Mouse (Mus musculus) hindbrain, embryonic 13.5 days (tissue): ENCODE measurements at regions not wholly inside any gene's neighbourhood (a gene's known extent, or its start where the extent isn't known, plus 50 kb on each side); places are given as distances from the start of the nearest gene placed in this dataset.

Source experiments
- ATAC-seq: fragments of 200-750 bp; cut with Nextera tagmentation; 2 replicates; pipeline ENCODE4 v1.8.0; 2017; ENCODE audit warnings: moderate TSS enrichment; ENCODE audit not compliant: low FRiP score
- H3K27ac ChIP-seq: fragments of 300-500 bp; sonication (generic); 2 replicates; pipeline ENCODE4 v1.5.1; 2015; ENCODE audit warnings: inconsistent platforms, mild to moderate bottlenecking, moderate library complexity
- H3K27me3 ChIP-seq: fragments of 300-500 bp; sonication (generic); 2 replicates; pipeline ENCODE4 v1.6.1; 2015; ENCODE audit warnings: mild to moderate bottlenecking, inconsistent platforms
- H3K36me3 ChIP-seq: fragments of 300-500 bp; sonication (generic); 2 replicates; pipeline ENCODE4 v1.6.1; 2015; ENCODE audit warnings: mild to moderate bottlenecking, inconsistent platforms
- H3K4me1 ChIP-seq: fragments of 300-500 bp; sonication (generic); replicated peaks from 2 replicates; pipeline ENCODE4 v1.6.1; 2015; ENCODE audit warnings: inconsistent platforms
- H3K4me2 ChIP-seq: fragments of 300-500 bp; sonication (generic); 2 replicates; pipeline ENCODE4 v1.6.1; 2015; ENCODE audit warnings: inconsistent platforms, mild to moderate bottlenecking, moderate library complexity
- H3K4me3 ChIP-seq: fragments of 300-500 bp; sonication (generic); 2 replicates; pipeline ENCODE4 v1.5.1; 2015; ENCODE audit warnings: mild to moderate bottlenecking, inconsistent platforms
- H3K9ac ChIP-seq: fragments of 300-500 bp; sonication (generic); 2 replicates; pipeline ENCODE4 v1.6.1; 2015; ENCODE audit warnings: mild to moderate bottlenecking, inconsistent platforms
- H3K9me3 ChIP-seq: fragments of 300-500 bp; sonication (generic); 2 replicates; pipeline ENCODE4 v1.6.1; 2016; ENCODE audit warnings: inconsistent platforms
- WGBS: fragments of 180-500 bp; shearing (Covaris S2); methylation state at CpG from one replicate; pipeline ENCODE4 v1.1.7; 2015; 5-methylcytosine and 5-hydroxymethylcytosine counted together

DNA sequence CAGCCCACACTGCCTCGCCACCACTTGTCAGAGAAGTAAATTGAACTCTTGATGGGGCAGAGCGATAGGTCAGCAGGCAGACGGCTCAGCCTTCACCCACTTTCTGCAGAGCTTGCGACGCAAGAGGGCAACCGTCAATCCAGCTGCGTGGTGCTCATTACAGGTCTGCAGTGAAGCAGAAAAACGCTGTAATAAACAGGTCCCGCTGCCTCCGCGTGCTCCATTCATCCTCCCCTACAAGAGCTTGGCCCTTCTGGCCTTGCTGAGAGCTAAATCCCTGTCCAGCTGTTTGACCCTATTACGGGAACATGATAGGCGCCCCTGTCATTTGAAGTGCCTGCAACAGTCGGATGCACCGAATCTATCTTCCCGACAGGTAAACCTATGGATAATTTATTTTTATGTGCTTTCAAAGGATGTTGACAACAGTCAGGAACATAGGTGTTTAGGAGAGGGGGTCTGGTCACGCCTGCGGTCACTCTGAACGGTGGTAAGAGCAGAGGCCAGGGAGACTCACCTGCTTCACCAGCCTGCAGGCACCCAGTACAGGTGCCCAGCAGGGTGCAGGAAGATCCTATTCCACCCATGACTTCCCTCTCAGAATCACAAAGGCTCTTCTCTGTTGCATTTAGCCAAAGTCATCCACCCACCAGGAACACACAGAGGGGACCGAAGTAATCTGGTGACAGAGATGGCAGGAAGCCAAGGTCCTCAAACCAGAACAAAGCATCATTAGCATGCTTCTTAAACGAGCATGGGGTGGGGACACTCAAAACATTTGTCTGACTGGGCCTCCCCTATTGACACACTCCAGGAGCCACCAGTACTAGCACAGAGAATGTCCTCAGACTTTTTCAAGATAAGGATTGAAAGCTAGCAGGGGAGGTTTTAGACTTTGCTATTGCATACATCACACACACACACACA lies 464.1 kb upstream of the Mgmt start:
- Histone ChIP-seq H3K4me3 (no peak overlapping the region), H3K4me1 (peaks cover 46% of the 10 kb centered on the region), H3K36me3 (no peaks in the 10 kb centered on the region), H3K9ac (no peak overlapping the region), H3K4me2 (no peak overlapping the region), H3K27me3 (0 out of 2 replicates have a peak, but pooled peaks cover 8% of the 10 kb centered on the region), H3K9me3 (no peaks in the 10 kb centered on the region), H3K27ac (peak overlapping the region; percentile 53; the same call in 1 of the 2 replicates)
- 0 out of 2 replicates have a peak, but pooled peaks have one; percentile 28 for ATAC-seq
- 37% methylated on average over 21 of the region's 21 CpGs for WGBS

DNA sequence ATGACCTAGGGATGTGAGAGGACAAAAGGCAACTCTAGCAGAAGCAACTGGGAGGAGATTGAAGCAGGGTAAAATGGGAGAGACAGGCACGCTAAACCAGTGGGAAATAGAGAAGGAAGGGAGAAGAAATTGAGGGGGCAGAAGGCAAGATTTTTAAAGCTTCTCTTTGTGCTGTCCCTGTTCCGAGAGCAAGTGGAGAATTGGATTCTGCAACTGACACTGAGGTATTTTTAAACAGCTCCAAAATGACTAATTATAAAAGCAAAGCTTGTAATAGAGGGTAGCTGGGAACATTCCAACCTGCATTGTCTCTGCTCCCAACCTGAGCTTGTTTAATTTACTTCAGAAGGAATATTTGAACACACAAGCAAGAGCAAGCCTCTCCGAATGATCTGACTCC lies 460.7 kb upstream of the Mgmt start:
- H3K4me3 ChIP-seq: no peak overlapping the region
- no peak overlapping the region for H3K27ac ChIP-seq
- no peak overlapping the region for H3K4me2 ChIP-seq
- H3K9me3 ChIP-seq: no peaks in the 10 kb centered on the region
- H3K4me1 ChIP-seq: peaks cover 46% of the 10 kb centered on the region
- H3K9ac ChIP-seq: no peak overlapping the region
- ATAC-seq: no peak
- no peaks in the 10 kb centered on the region for H3K36me3 ChIP-seq
- WGBS: 88% methylated on average over 3 of the region's 3 CpGs
- H3K27me3 ChIP-seq: 0 out of 2 replicates have a peak, but pooled peaks cover 8% of the 10 kb centered on the region

DNA sequence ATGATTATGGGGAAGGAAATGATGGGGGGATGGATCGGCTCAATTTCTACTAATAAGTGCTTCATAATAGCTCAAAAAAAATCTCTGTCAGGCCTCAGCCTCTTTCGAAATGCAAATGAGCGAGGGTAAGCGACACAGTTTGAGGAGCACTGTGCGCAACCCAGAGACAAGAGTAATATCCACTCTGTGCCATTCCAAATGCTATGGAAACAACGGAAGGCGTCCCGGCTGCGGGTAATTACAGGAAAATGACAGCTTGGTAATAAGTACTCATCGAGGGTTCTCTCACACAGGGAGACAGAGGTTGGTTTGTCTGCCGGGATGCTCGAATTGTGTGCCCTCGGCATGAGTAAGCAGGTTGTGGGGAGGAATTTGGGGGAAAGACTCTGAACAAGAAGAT lies 459.9 kb upstream of the Mgmt start:
- H3K4me2 ChIP-seq: no peak overlapping the region
- no peak for ATAC-seq
- H3K36me3 ChIP-seq: no peaks in the 10 kb centered on the region
- H3K9ac ChIP-seq: no peak overlapping the region
- H3K9me3 ChIP-seq: no peaks in the 10 kb centered on the region
- no peak overlapping the region for H3K27ac ChIP-seq
- 0 out of 2 replicates have a peak, but pooled peaks cover 4% of the 10 kb centered on the region for H3K27me3 ChIP-seq
- 75% methylated on average over 13 of the region's 13 CpGs for WGBS
- peaks cover 46% of the 10 kb centered on the region for H3K4me1 ChIP-seq
- H3K4me3 ChIP-seq: no peak overlapping the region

DNA sequence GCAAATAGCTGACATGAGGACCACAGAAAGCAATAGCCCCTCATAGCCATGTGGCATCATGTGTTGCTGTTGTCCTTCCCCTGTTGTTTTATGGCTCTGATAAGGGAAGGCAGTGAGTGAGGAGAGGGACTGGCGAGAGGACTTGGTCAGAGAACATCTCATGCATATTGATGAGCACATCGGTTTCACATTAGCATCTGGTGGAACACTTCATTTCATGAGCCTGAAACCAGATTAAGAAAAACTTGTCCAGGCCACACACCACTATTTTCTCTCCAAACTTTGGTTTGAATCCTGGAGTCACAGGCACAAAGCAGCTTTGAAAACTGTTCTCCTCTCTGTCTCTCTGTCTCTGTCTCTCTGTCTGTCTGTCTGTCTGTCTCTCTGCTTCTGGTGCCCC lies 451.0 kb upstream of the Mgmt start:
- Histone ChIP-seq H3K9me3 (no peaks in the 10 kb centered on the region), H3K4me2 (no peak overlapping the region), H3K4me3 (no peak overlapping the region), H3K36me3 (no peaks in the 10 kb centered on the region), H3K27ac (no peak overlapping the region), H3K27me3 (no peaks in the 10 kb centered on the region), H3K4me1 (no peaks in the 10 kb centered on the region), H3K9ac (no peak overlapping the region)
- ATAC-seq: no peak
- 41% methylated on average over 2 of the region's 2 CpGs for WGBS

DNA sequence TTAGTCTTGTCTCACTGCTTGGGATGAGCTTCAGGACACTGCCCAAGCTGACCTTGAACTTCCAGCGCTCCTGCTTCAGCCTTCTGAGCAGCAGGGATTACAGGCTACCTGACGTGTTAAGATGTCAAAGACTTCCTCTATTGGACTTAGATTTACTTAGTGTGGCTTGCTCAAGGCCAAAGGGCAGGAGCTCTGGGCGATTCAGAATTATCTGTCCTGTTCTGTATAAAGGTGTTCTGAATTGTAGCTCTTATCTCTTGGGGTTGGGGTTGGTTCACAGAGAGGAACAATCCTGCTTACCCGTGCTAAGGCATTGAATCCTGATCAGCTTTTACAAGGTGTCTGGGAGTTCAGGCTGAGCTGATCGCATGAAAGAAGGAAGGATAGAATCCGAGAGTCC lies 449.3 kb upstream of the Mgmt start:
- Histone ChIP-seq H3K4me2 (no peak overlapping the region), H3K9me3 (no peaks in the 10 kb centered on the region), H3K27ac (no peak overlapping the region), H3K27me3 (no peaks in the 10 kb centered on the region), H3K9ac (no peak overlapping the region), H3K4me3 (no peak overlapping the region), H3K4me1 (0 out of 2 replicates have a peak, but pooled peaks cover 4% of the 10 kb centered on the region), H3K36me3 (no peaks in the 10 kb centered on the region)
- WGBS: 87% methylated on average over 6 of the region's 6 CpGs
- ATAC-seq: no peak

DNA sequence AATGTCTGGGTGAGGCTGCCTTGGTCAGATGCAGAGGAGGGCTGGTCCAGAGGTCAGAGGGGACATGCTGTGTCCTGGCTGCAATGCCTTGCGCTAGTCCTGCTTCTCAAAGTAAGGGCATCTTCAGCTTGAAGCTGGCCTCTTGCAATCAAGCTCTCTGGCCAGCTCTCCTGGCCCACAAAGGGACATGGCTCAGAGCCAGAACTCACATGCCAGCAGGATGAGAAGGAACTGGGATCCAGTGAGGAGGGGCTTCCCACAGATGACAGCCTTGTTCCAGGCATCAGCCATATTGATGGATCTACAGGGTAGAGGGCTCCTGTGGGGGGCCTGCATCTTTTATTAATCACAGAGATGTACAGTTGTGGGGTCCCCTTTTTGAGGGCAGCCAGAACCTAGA lies 445.1 kb upstream of the Mgmt start:
- Histone ChIP-seq H3K36me3 (no peaks in the 10 kb centered on the region), H3K4me2 (no peak overlapping the region), H3K4me1 (peaks cover 9% of the 10 kb centered on the region; the same call in 1 of the 2 replicates), H3K9me3 (no peaks in the 10 kb centered on the region), H3K4me3 (no peak overlapping the region), H3K27me3 (0 out of 2 replicates have a peak, but pooled peaks cover 8% of the 10 kb centered on the region), H3K9ac (no peak overlapping the region), H3K27ac (no peak overlapping the region)
- no peak for ATAC-seq
- WGBS: 88% methylated on average over 1 of the region's 1 CpGs

DNA sequence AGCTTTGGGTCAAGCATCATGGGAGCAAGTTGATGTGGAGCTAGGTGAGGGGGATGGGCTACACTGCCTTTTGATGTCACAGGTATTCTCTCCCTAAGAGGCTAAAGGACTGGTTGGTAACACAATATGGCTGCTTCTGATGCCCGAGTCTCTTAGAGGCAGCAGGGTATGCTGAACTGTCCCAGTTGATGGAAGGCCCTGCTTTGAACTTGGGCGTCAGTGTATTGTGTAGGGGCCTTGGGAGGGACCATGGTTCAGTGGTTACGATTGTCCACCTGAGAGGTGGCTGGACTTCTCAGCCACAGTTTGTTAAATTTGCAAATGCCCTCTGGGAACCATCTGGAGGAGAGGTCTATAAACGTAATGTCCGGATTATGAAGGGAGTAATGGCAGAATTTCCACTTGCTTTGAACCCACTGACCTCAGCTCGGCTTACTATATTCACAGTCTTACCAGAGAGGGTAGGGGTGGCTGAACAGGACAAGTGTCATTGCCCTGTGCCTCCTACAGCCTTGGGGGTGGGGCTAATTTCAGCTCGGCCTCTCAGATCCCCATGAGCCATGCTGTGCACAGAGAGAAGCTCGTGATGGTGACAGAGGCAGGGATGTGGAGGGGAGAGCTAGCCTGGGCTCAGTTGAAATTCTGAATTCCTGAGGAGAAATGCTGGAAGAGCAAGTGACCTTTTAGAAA lies 442.6 kb upstream of the Mgmt start:
- Histone ChIP-seq H3K4me1 (peaks cover 19% of the 10 kb centered on the region; the same call in 1 of the 2 replicates), H3K27ac (no peak overlapping the region), H3K9ac (no peak overlapping the region), H3K4me3 (no peak overlapping the region), H3K27me3 (0 out of 2 replicates have a peak, but pooled peaks cover 8% of the 10 kb centered on the region), H3K4me2 (no peak overlapping the region), H3K9me3 (no peaks in the 10 kb centered on the region), H3K36me3 (no peaks in the 10 kb centered on the region)
- no peak for ATAC-seq
- WGBS: 68% methylated on average over 8 of the region's 8 CpGs

DNA sequence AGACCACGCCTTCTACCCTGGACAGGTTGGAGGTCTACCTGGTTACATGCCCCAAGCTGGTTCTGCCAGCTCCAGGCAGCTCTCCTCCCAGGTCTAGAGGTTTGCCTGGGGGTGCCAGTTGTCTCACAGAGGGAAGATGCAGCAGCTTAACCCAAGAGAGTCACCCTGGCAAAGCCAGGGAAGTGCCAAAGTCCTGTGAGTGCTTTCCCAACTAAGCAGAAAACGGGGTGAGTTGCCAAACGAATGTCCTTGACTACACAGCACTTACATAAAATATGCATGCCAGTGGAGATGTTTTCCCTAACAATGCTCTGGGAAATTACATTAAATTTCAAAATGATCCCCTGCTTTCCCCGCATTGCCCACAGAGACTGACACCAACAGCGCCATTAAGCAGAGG lies 441.9 kb upstream of the Mgmt start:
- no peak for ATAC-seq
- Histone ChIP-seq H3K27ac (no peak overlapping the region), H3K4me1 (peaks cover 19% of the 10 kb centered on the region; the same call in 1 of the 2 replicates), H3K4me2 (no peak overlapping the region), H3K27me3 (0 out of 2 replicates have a peak, but pooled peaks cover 8% of the 10 kb centered on the region), H3K9ac (no peak overlapping the region), H3K4me3 (no peak overlapping the region), H3K9me3 (no peaks in the 10 kb centered on the region), H3K36me3 (no peaks in the 10 kb centered on the region)
- 63% methylated on average over 5 of the region's 5 CpGs for WGBS

DNA sequence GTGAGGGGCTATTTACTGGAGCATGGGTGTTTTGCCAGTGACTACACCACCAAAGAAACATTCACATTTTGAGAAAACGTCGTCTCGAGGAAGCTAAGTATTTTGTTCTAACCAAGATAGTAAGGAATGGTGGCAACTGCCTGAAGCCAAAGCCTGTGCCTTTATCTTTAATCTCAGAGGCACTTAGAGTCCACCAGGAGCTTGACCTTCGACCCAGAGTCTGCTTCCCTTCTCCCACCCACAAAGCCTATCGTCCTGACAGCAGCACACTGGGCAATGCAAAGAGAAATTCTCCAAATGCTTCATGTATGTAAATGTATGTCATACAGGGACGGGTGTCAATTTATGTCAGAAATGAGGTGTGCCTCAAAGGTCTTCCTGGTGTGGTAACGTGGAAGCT lies 437.2 kb upstream of the Mgmt start:
- H3K9ac ChIP-seq: no peak overlapping the region
- 0 out of 2 replicates have a peak, but pooled peaks cover 4% of the 10 kb centered on the region for H3K27me3 ChIP-seq
- H3K27ac ChIP-seq: no peak overlapping the region
- H3K4me2 ChIP-seq: no peak overlapping the region
- H3K4me1 ChIP-seq: peaks cover 15% of the 10 kb centered on the region; the same call in 1 of the 2 replicates
- no peaks in the 10 kb centered on the region for H3K9me3 ChIP-seq
- ATAC-seq: no peak
- no peaks in the 10 kb centered on the region for H3K36me3 ChIP-seq
- WGBS: 78% methylated on average over 7 of the region's 7 CpGs
- H3K4me3 ChIP-seq: no peak overlapping the region

DNA sequence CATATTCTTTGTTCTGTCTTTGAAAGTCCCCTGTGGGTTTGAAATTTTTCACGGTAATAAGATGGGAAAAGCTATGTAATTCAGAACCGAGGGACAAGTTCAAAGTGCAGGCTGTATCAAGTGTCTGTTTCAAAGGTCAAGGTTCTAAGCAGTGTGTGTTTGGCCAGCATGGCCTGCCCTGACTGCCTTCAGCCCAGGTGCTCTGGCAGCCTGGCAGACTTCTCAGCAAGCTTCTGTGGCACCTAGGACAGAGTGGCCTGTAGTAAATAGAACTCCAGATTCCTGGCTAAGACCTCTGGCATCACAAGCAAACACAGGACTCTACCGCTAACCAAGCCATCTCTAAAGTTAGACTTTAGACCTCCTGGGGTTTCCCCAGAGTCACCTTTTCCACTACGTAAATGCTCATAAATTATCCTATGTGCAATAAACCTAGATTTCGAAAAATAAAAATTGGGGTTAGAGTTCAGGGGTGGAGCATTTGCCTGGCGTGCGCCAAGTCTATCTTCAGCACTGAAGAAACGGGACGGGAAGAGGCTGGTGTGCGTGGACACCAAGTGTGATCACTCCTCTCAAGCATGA lies 436.5 kb upstream of the Mgmt start:
- Histone ChIP-seq H3K27ac (no peak overlapping the region), H3K27me3 (0 out of 2 replicates have a peak, but pooled peaks cover 4% of the 10 kb centered on the region), H3K9ac (no peak overlapping the region), H3K36me3 (no peaks in the 10 kb centered on the region), H3K9me3 (no peaks in the 10 kb centered on the region), H3K4me3 (no peak overlapping the region), H3K4me2 (no peak overlapping the region), H3K4me1 (0 out of 2 replicates have a peak, but pooled peaks cover 10% of the 10 kb centered on the region)
- WGBS: 89% methylated on average over 10 of the region's 10 CpGs
- ATAC-seq: no peak

DNA sequence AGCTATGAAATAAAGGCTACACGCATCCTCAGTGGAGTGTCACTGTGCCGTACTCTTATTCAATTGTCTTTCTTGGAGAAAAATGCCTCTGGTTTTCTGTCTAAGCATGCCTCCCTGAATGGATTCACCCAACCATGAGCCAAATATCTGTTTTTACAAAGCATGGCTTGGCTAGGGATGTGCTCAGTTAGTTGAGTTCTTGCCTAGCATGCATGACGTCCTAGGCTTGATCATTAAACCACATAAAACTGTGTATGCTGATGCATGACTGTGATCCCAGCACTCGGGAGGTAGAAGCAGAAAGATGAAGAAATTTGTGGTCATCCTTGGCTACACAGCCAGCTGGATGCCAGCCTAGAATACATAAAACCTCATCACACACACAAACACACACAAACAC lies 417.3 kb upstream of the Mgmt start:
- no peak overlapping the region for H3K27ac ChIP-seq
- peaks cover 11% of the 10 kb centered on the region; the same call in 1 of the 2 replicates for H3K27me3 ChIP-seq
- no peaks in the 10 kb centered on the region for H3K36me3 ChIP-seq
- WGBS: 60% methylated on average over 4 of the region's 4 CpGs
- H3K9ac ChIP-seq: no peak overlapping the region
- no peak for ATAC-seq
- H3K9me3 ChIP-seq: no peaks in the 10 kb centered on the region
- no peak overlapping the region for H3K4me2 ChIP-seq
- H3K4me1 ChIP-seq: peaks cover 7% of the 10 kb centered on the region; the same call in 1 of the 2 replicates
- no peak overlapping the region for H3K4me3 ChIP-seq

DNA sequence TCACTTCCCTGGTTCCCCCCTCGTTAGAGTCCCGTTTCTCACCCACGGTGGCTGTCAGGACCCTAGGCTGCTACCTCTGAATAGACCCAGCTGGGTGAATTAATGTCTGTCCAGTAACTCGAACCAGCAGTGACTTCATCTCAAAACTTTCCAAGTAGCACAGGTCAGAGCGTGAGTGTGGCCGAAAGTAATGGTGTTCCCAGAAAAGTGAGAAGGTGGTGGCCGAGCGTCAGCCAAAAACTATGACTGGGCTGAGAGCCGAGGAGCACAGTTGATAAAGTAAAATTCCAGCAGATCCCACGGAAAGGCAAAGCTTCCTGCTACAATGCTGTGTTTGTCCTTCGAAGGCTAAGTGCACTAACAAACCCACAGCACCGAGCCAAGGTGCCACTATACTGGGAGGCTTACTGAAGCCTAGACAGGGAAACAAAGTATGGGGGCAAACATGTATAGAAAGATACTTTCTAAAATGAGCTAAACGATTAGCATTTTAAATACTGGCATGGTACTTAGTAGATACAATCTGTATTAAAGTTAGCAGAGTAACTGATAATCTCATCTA lies 413.7 kb upstream of the Mgmt start:
- WGBS: 67% methylated on average over 13 of the region's 13 CpGs
- no peak for ATAC-seq
- Histone ChIP-seq H3K9ac (no peak overlapping the region), H3K4me1 (peaks cover 12% of the 10 kb centered on the region), H3K4me2 (no peak overlapping the region), H3K4me3 (no peak overlapping the region), H3K27ac (no peak overlapping the region), H3K27me3 (peaks cover 11% of the 10 kb centered on the region; the same call in 1 of the 2 replicates), H3K9me3 (no peaks in the 10 kb centered on the region), H3K36me3 (no peaks in the 10 kb centered on the region)
